Mouse (Mus musculus): ENCODE measurements around the gene Gm49396.

Gene Gm49396

DNA sequence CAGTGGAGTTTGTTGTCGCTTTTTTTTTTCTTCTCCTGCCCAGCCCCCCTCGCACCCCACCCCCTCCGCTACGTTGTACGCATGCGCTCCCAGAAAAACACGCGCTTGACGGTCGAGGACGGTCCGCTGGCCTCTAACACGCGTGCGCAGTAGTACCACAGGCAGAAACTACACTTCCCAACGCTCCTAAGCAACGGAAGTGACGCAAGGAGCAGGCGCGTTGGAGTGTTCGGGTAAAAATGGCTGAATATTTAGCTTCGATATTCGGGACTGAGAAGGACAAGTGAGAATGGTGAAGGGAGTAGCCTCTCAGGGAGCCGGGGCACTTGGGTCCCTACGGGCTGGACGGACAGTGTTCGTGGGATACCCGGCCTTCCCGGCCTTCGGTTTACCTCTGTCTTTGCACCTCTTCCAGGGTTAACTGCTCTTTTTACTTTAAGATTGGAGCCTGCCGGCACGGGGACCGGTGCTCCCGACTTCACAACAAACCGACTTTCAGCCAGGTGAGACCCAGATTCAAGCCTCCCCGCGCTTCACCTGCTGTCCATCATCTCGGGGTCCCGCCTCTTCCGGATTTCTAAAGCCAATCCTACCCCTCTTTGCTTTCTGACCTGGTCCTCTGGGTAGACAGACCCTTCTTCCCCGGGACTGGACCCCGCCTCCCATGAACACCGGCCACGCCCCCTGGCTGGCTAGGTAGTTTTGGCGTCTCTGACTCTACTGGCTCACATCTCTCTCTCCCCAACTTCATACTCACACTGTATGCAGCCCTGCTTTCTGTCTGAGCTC, at the start of gene Gm49396, which contains the start of the genes U2af1l4 and Psenen:
Gene Gm49396, plus strand, starts transcription at position 228 of the 789 bp plus-strand sequence.
Gene U2af1l4, plus strand, starts transcription at position 185 of the 789 bp plus-strand sequence.
Gene Psenen, minus strand, starts transcription at position 511 of the 789 bp plus-strand sequence.
- peak; percentile 98 for DNase-seq (ENCODE audit: low read depth)

DNA sequence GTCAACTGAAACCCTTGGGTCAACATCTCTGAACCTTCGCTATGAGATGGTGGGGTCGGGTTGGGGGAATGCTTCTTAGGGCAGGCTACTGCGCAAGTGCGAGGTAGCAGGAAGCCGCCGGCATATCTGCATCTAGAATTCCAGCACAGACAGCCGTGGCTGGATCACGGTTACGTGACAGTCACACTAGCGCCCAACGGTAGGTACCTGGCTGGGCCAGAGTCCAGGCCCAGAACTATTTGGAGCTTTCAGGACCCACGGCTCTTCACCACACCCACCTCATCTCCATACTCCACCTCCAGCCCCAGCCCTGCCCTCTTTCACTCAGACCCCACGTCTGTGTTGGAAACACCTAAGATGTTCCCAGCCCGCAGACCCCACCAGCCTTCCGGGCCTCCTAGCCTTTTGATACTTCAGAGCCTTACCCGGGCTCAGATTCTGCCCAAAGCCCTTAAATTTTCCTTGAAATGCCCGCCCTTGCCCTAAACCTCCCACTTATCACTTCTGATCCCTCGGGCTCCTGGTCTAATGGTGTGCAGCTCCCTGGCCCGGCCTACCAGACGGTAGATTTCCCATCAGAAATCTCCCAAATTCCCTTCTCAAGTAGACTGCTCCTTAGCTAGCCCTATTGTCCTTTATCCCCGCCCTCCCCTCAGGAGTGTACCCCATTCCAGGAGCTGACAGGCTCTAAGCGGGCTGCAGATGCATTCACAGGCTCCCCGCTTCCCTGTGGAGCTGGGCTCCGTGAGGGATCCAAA, 48.0 kb upstream of the Gm49396 start:
- DNase-seq (ENCODE audit: low read depth), result no peak

GRCm38 (mm10) chr7:30518325-30518724, 44.8 kb upstream of the Gm49396 start:
- DNase-seq (ENCODE audit: low read depth), result no peak

DNA sequence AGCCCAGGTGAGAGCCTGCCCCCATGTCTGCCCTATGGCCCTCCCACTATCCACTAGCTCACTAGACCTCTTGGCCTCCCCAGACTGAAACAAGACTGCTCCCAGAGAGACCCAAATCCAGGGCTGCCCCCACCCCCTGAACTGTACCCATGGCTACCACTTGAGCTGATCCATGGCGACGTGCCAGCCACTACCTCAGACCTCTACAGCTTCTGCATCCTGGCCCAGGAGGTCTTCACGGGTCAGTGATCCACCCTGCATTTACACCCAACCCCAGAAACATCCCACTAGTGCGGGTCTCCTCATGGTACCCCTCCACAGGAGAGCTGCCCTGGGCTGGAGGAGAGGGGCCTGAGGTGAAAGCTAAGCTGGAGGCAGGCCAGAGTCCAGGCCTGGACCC, 42.7 kb upstream of the Gm49396 start:
- DNase-seq (ENCODE audit: low read depth), result no peak

DNA sequence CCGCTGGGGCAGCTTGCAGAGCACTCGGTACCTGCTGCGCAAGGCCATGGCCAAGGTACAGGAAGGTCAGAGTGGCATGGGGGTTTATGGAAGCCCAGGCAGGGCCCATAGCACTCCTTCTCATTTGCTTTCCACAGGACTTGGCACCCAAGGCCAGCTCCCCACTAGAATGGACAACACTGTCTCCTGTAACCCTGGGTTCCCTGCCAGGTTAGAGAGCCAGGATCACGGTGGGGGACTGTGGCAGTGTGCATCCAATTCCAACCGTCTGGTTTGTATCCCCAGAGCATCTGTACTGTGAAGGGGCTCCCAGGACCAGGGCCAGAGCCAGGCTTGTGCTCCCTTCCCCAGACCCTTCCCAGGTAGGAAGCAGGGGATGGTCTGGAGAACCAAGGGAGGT, 42.3 kb upstream of the Gm49396 start:
- DNase-seq (ENCODE audit: low read depth), result no peak

DNA sequence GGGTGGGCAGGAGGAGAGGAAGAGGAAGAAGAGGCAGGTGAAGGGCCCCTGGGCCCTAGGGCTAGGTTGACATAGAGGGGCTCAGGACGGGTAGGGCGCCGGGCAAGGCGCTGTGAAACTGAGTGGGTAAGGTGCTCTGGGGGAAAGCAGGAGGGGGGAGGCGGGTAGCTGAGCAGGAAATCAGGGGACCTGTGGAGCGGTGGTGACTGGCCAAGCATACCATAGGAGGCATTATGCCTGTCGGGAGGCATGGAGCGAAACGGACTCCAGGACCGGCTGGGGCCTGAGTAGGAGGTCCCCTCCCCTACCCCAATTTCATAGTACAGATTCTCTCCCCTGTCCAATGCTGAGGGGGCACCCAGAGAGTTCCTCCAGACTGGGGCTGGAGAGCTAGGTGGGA, 40.3 kb upstream of the Gm49396 start:
- no peak for DNase-seq (ENCODE audit: low read depth)

DNA sequence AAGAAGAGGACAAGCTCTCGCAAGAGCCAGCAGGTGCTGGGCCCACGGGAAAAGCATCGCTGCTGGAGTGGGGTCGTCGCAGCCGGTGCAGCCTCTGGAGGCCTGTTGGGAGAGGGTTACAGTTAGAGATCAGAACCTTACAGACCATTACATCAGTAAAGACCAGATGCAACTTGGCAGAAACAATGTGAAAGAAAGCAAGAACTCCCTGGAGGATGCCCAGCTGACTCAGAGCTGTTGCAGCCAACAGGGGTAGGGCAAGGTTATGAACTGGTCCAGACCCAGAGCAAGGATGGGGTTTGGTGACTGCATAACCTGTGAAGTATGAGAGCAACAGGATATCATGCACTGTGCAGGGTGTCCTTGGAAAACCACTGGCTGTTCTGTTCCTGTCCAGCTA, 38.7 kb upstream of the Gm49396 start:
- no peak for DNase-seq (ENCODE audit: low read depth)

DNA sequence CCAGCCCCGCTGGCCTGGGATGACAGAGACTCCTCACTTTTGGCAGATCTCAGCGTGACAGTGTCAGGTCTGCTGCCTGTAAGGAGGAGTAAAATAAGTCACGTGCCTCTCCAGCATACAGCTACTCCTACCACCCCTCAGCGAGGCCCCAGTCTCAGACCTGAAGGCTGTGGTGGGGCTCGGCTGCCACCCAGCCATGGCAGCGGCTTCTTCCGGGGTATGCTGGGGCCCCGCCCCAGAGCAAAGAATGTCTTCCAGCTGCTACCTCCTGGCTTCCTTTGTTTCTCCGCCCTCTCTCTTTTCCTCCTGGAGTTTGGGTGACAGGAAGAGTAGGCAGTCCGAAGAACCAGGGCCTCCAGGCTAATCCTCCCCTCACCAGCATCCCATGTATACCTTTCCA, 37.2 kb upstream of the Gm49396 start:
- DNase-seq (ENCODE audit: low read depth), result no peak

DNA sequence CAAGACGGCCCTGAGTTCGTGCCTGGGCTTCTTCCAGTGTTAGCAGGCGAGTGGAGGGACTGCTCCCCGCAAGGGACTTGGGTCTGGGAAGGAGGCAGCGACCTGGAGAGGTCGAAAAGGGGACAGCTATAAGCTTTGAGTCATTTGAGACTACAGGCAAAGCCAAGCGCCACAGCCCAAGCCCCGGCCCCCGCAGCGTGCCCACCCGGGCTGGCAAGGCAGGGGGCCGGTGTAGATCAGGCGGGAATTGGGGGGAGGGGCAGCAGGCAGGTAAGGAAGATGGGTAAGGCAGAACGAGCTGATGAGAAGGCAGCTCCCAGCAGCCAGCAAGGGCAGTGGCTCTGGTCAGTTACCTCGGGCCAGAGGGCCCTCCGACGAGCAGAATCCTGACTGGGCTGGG, 36.7 kb upstream of the Gm49396 start:
- DNase-seq (ENCODE audit: low read depth), result no peak

GRCm38 (mm10) chr7:30526981-30527380, 36.2 kb upstream of the Gm49396 start:
- DNase-seq (ENCODE audit: low read depth), result no peak

DNA sequence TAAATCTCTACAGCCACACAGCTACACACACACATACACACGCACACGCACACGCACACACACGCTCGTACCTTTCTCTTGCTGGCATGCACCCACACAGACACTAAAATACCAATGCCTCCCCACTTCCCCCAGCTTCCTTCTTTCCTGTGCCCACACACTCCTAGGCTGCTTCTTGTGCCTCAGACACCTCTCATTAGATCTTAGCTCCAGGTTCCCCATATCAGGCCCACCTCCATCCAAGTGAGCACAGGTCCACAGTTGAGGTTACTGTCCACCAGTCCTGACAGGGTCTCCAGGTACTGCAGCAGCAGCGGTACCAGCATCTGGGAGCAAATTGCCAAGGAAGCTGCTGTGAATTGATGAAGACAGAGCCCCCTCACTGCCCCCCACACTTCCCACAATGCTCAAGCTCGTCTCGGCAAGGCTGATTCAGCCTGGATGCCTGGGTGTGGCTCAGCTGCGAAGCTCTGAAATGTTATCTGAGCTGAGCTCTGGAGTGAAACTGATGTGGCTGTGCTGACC, 31.8 kb upstream of the Gm49396 start:
- DNase-seq (ENCODE audit: low read depth), result no peak

DNA sequence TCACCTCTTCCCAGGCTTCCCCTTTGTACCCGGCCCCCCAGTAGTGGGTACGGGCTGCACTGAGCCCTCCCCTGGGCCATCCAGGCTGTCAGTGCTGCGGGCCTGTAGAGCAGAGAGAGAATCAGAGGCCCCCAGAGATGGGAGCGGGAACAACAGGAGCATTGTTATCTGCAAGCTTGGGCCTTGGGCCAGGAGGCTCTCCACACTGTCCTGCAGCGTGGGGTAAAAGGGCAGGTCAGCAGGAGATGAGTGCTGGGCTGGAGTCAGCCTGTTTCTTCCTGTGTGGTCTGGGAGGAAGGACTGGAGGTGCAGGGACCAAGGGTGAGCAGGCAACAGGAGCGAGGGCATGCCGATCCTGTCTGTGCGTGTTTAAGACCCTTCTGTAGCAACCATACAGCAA, 30.2 kb upstream of the Gm49396 start:
- DNase-seq (ENCODE audit: low read depth), result no peak

DNA sequence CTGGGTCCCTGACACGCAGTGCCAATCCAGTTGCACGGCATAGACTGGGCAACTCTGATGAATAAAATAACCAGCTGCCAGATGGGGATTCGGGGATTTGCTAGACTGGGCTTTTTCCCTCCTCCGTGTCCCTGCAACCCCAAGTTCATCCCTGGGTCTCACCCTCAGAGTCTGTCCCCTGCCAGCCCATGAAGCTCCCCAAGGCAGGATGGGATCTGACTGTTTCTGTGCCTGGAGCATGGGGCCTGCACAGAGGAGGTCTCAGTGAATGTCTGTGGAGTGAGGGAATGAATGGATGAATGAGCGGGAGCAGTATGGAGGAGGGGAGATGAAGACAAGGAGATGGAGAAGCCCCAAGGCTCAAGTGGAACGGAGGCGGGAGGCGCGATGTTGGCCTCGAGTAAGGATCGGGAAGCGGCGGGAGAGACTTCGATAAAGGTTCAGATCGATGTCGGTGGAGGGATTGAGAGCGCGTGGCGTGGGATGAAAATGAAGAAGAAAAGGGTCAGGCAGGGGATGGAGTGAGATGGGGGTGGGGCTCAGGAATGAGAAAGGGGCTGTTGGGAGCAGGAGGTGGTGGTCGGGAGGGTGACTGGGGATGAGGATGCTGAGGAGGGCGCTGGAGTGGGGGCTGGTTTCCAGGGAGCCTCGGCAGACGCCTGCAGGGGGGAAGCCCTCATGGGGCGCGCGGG, 29.1 kb upstream of the Gm49396 start:
- no peak for DNase-seq (ENCODE audit: low read depth)

- peak; percentile 98 for DNase-seq (ENCODE audit: low read depth)
Observed at GRCm38 (mm10) chr7:30534633-30535577, 28.2 kb upstream of the Gm49396 start, which contains the start of gene Arhgap33. TSS of gene Arhgap33 (minus strand) at chr7:30535060.

DNA sequence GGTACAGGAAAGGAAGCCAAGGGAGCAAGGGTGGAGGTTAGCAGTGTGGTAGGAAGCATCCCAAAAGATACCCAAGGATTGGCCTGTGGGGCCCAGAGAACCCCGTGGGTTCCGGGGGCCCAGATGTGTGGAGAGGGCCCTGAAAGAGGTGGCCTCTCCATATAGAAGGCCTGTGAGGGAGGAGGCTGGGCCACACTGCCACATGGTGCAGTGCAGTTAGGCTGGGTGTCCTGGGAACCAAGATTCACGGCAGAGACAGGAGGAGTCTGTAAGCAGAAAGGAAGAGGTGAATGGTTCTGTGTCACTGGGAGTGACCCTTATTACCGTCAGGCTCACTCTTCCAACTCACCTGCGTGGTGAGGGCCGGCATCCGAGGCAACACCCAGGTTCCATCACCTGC, 22.6 kb upstream of the Gm49396 start:
- no peak for DNase-seq (ENCODE audit: low read depth)

DNA sequence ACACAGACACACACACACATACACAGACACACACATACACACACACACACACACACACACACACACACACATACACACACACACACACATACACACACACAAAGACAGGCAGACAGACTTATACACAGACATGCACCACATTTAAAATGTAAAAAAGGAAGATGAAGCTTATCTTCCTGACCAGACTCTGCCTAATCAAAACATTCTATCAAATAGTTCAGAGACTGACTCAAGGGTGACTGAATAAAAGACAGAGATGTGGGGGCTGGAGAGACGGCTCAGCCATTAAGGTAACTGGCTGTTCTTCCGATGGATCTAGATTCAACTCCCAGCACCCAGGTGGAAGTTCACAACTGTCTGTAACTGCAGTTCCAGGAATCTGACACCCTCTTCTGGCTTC, 18.8 kb upstream of the Gm49396 start:
- peak; percentile 37 for DNase-seq (ENCODE audit: low read depth)

DNA sequence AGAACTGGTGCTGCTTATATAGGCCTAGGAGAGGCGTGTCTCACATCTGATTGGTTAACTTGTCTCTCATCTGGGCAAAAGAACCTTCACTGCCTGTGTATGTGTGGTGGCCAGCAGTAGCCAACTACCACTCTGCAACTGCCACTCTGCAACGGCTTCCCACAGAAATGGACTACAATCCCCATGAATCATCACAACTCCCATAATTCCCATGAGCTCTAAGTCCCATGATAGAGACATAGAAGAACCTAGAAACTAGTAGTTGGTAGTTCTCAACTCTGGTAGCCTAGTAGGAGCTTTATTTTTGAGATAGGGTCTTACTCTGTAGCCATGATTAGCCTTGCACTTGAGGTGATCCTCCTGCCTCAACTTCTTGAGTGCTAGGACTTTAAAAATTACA, 13.3 kb upstream of the Gm49396 start:
- DNase-seq (ENCODE audit: low read depth), result no peak

GRCm38 (mm10) chr7:30550603-30551002, 12.5 kb upstream of the Gm49396 start:
- no peak for DNase-seq (ENCODE audit: low read depth)

- no peak for DNase-seq (ENCODE audit: low read depth)
Observed at GRCm38 (mm10) chr7:30551445-30552101, 11.6 kb upstream of the Gm49396 start.

Data from c-Kit-positive CD71-positive TER-119-negative erythroid progenitor cells, embryonic 14.5 days (primary cell).